Mouse (Mus musculus): ENCODE data around the gene Fam160a2.

Fam160a2 gene

GRCm38 (mm10) chr7:105399935-105400624, at the start of gene Fam160a2:
TSS of gene Fam160a2 (minus strand) at chr7:105400054.
- DNase-seq = peak; percentile 100

- DNase-seq = no peak
Measured at GRCm38 (mm10) chr7:105445076-105445475, 45.2 kb upstream of the Fam160a2 start.

GRCm38 (mm10) chr7:105441426-105441825, 41.6 kb upstream of the Fam160a2 start:
- no peak for DNase-seq

- DNase-seq = no peak
Measured at GRCm38 (mm10) chr7:105437979-105438772, 38.3 kb upstream of the Fam160a2 start.

DNA sequence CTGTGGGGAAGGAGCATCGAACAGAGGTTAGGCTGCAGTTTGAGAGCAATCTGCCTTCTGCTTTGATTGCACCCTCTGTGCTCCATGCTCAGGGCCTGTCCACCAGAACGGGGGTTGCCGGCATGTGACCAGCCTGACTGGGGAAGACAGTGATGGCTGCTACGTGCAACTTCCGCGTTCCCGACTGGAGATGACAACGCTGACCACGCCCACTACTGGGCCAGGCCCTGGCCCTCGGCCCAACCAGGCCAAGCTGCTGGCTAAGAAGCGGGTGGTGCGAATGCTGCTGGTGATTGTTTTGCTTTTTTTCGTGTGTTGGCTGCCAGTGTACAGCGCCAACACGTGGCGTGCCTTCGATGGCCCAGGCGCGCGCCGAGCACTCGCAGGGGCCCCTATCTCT, 34.9 kb upstream of the Fam160a2 start:
- no peak for DNase-seq

DNA sequence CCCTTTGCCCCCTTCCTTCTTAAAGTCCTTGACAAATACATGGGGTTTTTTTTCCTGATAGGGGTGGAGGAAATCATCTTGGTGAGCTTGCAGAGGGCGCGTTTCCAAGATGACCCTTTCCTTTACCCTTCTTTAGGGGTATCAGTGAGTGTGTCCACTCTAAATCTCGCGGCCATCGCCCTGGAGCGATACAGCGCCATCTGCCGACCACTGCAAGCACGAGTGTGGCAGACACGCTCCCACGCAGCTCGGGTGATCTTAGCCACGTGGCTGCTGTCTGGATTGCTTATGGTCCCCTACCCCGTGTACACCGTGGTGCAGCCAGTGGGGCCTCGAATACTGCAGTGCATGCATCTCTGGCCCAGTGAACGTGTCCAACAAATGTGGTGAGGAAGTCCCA, 34.0 kb upstream of the Fam160a2 start:
- DNase-seq = no peak

DNA sequence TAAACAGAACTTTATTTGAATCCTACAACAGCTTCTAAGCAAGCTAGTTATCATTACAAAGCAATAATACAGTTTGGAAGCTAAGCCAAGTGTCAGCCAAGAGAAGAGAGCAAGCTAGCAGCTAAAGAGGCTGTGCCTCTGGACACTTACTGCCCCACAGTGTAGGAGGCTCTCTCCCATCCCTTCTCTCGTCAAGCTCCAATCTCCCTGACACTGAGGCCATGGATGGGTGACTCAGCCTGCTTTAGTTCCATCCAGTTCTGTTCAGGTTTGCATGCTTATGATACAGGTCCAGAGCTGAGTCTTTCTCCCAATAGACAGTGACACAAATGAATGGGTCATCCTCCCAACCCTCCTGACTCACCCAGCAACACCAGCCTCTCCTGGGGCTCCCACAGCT, 32.2 kb upstream of the Fam160a2 start:
- no peak for DNase-seq

GRCm38 (mm10) chr7:105426051-105426450, 26.2 kb upstream of the Fam160a2 start:
- no peak for DNase-seq

DNA sequence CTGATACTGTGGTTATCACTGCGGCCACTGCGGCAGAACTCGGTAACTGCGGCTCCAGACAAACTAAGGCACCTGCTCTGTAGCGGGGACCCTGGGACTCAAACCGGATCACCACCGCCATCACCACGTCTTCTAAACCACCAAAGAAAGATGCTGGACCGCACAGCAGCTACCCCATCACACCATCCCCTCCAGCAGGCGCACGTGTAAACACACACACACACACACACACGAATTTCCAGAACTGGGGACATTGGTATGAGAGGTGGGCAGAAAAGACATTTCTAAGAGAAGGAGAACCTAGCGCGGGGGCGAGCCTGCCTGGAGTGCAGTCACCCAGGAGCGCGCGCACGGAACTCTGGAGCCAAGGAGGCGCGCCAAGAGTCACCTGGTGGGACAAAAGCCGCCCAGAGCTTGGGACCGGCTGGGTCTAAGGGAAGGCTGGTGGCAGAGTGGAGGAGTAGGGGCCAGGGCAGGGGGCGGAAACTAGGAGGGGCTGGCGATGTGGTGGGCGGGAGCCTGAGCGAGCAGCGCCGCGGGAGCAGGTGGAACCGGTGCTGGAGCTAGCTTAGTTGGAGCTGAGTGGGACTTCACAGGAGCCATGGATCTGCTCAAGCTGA, 25.7 kb upstream of the Fam160a2 start, which contains the start of gene Cckbr:
Cckbr (plus strand) TSS at position 308 of the 620 bp plus-strand sequence.
- no peak for DNase-seq

DNA sequence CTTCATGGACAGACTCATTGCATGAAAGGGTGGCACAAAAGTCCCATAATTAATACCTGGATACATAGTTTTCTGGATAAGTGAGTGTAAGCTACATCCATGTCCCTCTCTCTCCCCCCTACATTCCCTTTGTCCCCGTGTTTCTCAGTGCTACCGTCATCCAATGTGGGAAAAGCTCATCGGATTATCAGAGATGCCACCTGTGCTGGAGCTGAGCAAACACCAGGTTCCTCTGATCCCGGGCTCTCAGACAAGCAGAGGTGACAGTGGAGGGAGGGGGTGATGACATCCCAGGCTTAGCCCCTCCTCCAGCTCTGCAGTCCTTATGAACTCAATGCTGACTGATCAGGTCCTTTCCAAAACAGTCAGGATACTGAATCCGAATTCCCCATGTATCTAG, 24.5 kb upstream of the Fam160a2 start:
- DNase-seq = no peak

- no peak for DNase-seq
Measured at GRCm38 (mm10) chr7:105420903-105421302, 21.0 kb upstream of the Fam160a2 start.

DNA sequence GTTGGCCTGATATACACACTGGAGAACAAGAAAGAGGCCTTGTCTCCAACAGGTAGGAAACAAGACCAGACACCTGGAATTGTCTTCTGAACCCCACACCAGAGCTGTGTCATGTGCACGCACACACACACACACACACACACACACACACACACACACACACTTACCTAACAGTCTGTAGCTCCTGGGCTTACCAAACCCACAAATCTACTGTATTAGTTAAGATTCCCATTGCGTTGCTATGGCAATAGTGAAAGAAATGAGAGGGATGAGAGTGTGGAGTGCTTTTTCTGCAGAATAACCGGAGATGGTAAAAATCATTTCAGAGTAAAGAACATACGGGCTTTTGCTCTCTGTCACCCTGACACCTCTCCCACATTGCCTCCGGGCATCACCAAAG, 18.3 kb upstream of the Fam160a2 start:
- no peak for DNase-seq

DNA sequence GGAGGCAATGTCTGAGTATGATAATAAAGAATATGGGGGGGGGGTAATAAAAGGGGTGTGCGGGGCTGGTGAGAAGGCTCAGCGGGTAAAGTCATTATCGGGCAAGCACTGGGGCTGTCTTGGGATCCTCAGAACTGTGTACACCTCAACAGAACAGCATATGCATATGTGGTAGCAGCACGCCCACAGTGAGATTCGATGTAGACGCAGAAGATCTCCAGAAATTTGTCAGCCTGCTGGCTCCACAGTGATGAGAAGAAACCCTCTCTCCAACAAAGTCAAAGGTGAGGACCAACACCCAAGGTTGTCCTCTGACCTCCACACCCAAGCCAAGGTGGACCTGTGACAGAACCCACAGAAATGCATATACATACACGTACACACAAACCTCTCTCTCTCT, 16.7 kb upstream of the Fam160a2 start:
- DNase-seq = no peak

DNA sequence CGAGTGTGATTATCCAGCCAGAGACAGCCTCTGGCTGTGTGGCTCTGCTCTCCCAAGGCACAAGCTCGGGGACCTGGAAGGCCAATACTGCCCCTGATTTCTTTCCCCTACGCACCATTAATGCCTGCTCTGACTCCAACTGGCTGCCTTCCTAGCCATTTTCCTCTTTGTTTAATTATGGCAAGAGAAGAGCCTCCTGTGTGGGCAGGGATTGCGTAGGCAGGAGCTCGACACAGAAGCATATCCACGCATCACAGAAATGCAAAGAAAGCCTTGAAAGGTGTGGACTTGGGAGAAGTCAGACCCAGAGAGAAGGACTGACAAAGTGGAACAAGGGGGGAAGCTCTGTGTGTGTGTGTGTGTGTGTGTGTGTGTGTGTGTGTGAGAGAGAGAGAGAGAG, 14.5 kb upstream of the Fam160a2 start:
- no peak for DNase-seq

DNA sequence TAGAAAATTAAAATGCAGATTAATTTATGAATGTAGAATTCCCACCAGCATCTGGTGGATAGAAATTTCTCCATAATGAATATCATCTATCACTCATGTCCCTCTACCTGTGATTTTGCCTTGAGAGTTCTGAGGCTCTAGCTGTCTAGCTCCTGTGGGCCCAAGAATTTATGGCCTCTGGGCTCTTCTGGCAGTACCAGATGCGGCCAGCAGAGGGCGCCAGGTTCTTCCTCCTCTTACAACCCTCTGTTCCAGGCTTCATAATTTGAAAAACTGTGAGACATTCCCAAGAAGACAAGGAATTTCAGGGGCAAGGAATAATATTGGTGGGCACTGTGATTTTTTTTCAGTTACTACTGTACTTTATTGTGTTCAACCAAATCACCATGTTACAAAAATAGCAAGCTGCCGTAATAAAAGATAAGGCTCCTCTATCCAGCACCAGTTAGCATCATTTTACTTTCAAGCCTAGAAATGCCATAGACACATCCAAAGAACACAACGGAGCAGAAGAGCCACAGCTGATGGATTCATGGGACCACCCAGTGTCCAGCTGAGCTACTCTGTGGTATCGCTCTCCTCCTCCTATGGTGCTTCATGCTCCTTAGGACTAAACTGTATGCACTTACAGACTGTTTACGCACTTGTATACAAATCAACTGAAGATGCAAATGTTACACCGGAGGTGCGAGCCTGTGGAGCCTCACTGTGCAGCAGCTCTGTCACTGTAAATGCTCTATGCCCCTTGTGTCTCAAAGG, 12.2 kb upstream of the Fam160a2 start:
- DNase-seq = peak; percentile 59

GRCm38 (mm10) chr7:105406322-105406721, 6.5 kb upstream of the Fam160a2 start:
- no peak for DNase-seq

- no peak for DNase-seq
Measured at GRCm38 (mm10) chr7:105404268-105404667, 4.4 kb upstream of the Fam160a2 start, which contains the start of gene Cnga4. TSS of gene Cnga4 (plus strand) at chr7:105404568.

DNA sequence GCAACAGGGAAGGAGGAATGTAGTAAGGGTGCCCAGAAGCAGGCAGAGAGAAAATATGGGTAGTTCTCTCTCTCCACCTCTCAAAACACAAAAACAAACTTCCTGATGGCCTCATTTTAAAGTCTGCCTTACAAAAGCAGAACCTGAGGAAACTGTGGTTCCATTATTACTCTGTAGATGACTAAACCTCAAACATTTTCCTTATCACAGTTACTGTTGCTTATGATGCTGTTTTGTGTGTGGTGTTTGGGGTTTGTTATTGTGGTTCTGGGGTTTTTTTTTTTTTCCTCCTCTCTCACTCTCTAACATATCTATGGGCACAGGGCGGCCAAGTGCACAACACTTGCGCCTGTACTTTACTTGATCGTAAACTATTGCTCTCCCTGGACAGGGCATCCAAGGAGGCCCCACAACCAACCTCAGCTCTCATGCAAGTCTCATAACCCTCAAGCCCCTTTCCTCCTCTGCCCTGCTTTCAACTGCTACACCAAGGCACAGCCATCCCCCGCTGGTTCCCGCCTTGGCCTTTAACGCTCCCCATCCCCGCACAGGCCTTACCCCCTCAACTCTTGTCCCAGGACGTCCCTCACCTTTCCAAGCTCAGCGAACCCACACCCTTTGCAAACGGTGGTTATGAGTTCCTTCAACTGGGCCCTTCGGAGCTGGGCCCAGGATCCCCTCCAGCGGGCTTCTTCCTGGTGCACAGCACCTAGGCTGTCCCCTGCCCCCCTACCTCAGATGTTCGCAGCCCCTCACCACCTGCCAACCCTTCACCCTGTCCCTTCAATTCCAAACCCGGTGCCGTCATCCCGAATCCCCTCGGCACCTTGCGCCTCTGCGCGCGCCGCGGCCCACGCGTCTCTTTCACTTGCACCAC, 558 bp downstream of the Fam160a2 start:
- DNase-seq = no peak

DNA sequence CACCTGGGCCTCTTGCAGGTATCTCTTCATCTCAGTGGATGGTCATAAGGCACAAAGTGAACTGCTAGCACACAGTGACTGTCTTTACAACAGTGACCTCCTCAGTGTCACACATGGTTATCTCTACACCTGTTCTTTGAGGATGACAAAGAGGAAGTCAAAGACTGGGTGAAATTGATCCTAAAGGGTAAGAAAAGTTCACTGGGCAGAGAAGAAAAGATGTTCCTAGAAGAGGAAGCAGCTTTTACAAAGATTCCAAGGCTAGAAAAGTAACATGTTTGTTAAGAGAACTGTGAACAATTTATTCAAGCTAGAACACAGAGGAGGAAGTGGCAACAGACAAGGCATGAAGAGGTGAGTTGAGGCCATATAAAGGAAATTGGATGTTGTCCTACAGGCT, 3.7 kb downstream of the Fam160a2 start:
- DNase-seq = no peak

DNA sequence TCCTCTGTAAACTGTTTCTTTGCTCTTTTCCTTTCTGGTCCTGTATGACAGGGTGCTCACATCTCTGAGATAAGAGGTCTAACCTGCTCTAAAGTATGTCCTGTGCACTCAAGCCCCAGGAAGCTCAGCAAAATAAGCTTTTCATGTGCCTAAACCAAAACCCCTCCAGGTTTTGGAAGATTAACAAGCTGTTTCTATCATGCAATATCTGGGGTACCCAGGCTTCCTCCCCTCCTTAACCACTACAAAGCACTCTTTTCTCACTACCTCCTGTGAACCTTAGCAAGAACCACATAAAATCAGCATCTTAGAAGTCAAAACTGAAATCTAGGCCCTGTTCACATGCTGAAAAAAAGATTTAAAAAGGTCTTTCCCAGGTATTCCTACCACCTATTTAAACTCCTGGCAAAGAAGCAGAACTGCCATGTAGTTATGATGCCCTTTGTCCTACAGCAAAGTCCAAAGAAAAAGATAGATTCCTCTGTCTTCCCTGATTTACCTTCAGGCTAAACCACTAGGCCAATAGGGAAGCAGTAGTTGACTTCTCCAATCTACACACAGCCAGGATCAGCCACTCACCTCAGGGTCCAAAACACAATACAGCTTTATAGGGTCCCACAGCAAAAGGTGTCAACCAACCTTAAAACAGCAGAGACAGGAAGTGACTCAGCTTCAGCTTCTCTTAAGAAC, 4.6 kb downstream of the Fam160a2 start:
- DNase-seq = no peak

- DNase-seq = peak; percentile 61
Measured at GRCm38 (mm10) chr7:105394606-105395005, 5.2 kb downstream of the Fam160a2 start.
